Mouse (Mus musculus): Measurements from ENCODE around the gene Gabbr2.

GRCm38 (mm10) chr4:46931706-46932397 lies 59.8 kb downstream of the Gabbr2 start:
- no peak for TF ChIP-seq CTCF (IDR thresholded peaks at IDR 0.05; ENCODE audit: control insufficient read depth, insufficient read depth, insufficient read length)
- no peak for TF ChIP-seq MAX (IDR thresholded peaks at IDR 0.05)
- TF ChIP-seq CEBPB (IDR thresholded peaks at IDR 0.05; ENCODE audit: low read depth), result no peak
- no peak for TF ChIP-seq MYOD1 (IDR thresholded peaks at IDR 0.05; ENCODE audit: control insufficient read depth, insufficient read length, low read depth)
- no peak for TF ChIP-seq MYOG (IDR thresholded peaks at IDR 0.05; ENCODE audit: control insufficient read depth, extremely low read depth, insufficient read length)

All from C2C12 (cell line).